Mouse (Mus musculus) hindbrain, embryonic 16.5 days (tissue): ENCODE measurements around the gene Arvcf. TPM values are rescaled to one million over a fixed set of nuclear protein-coding genes. Genes with fewer than 3 reads are reported as not detected.

ENCODE experiments used
- ATAC-seq: fragments of 200-750 bp; cut with Nextera tagmentation; 2 replicates; pipeline ENCODE4 v1.8.0; 2017; ENCODE audit warnings: moderate TSS enrichment, moderate library complexity
- H3K27ac ChIP-seq: fragments of 300-500 bp; sonication (generic); 2 replicates; pipeline ENCODE4 v1.5.1; 2014; ENCODE audit warnings: low read depth, mild to moderate bottlenecking, control low read depth, low read length, moderate library complexity
- H3K27me3 ChIP-seq: fragments of 300-500 bp; sonication (generic); replicated peaks from 2 replicates; pipeline ENCODE4 v1.6.1; 2014; ENCODE audit warnings: low read length; ENCODE audit not compliant: control insufficient read depth, insufficient read depth
- H3K36me3 ChIP-seq: fragments of 300-500 bp; sonication (generic); 2 replicates; pipeline ENCODE4 v1.6.1; 2014; ENCODE audit warnings: mild to moderate bottlenecking, low read length, moderate library complexity, mixed read lengths; ENCODE audit not compliant: control insufficient read depth, insufficient read depth
- H3K4me1 ChIP-seq: fragments of 300-500 bp; sonication (generic); 2 replicates; pipeline ENCODE4 v1.6.1; 2014; ENCODE audit warnings: low read depth, low read length; ENCODE audit not compliant: control insufficient read depth, insufficient read depth
- H3K4me2 ChIP-seq: fragments of 300-500 bp; sonication (generic); 2 replicates; pipeline ENCODE4 v1.6.1; 2014; ENCODE audit warnings: mild to moderate bottlenecking, low read length, control low read depth, moderate library complexity
- H3K4me3 ChIP-seq: fragments of 300-500 bp; sonication (generic); 2 replicates; pipeline ENCODE4 v1.5.1; 2014; ENCODE audit warnings: mild to moderate bottlenecking, low read length, control low read depth, moderate library complexity
- H3K9ac ChIP-seq: fragments of 300-500 bp; sonication (generic); 2 replicates; pipeline ENCODE4 v1.6.1; 2014; ENCODE audit warnings: low read depth, mild to moderate bottlenecking, control low read depth, low read length, moderate library complexity
- H3K9me3 ChIP-seq: fragments of 300-500 bp; sonication (generic); 2 replicates; pipeline ENCODE4 v1.6.1; 2014; ENCODE audit warnings: mild to moderate bottlenecking, low read length, moderate library complexity; ENCODE audit not compliant: control insufficient read depth
- whole genome bisulfite sequencing: fragments of 180-500 bp; shearing (Covaris S2); extraction: QIAGEN DNeasy Blood & Tissue Kit; methylation state at CpG from one replicate; pipeline ENCODE4 v1.1.7; 2014; 5-methylcytosine and 5-hydroxymethylcytosine counted together
- polyA plus RNA-seq: library from polyadenylated mRNA; unstranded; fragments of >200 nt; fragmentation: Nextera tagmentation; extraction: Ambion mirVana; gene quantifications from 2 replicates; pipeline ENCODE4 v1.2.1, GENCODE M21; 2015

The Arvcf gene
- polyA plus RNA-seq, 1 experiment from 2014 or later = 68.3 TPM

DNA sequence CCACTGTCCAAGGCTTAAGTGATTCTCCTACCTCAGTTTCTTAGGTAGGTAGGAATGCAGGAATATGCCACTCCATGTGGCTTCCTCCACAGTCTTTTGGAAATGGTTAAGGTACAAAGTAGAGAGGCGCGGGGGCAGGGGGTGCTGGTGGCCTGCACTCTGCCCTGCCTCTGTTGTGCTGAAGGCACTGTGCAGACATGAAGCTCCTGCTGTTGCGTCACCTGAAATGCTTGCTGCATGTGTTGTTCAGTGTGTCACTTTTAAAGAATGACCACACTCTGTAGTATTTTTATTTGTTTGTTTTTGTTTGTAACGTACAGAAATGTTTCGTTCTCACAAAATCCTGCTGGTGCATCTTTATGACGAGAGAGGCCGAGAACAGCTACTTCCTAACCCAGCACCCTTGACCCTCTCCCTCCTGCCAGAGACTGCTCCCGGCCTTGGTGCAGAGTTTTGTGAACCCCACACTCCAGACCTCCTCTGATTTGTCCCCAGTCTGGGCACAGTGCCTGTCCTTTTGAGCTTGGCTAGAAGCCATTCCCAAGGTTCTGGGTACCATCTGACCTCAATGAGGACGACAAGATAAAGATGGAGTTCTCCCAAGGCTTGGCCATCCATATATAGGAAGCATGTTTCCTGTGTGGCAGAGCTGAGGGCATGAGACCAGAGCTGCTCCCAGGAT is 35.2 kb downstream of the Arvcf start:
- peaks cover 60% of the 10 kb centered on the region for H3K4me1 ChIP-seq
- no peaks in the 10 kb centered on the region for H3K36me3 ChIP-seq
- H3K27ac ChIP-seq = no peak overlapping the region
- H3K9me3 ChIP-seq = no peaks in the 10 kb centered on the region
- no peaks in the 10 kb centered on the region for H3K27me3 ChIP-seq
- 71% methylated on average over 9 of the region's 9 CpGs for WGBS
- H3K4me2 ChIP-seq = no peak overlapping the region
- no peak overlapping the region for H3K9ac ChIP-seq
- no peak for ATAC-seq
- no peak overlapping the region for H3K4me3 ChIP-seq

GRCm38 (mm10) chr16:18383756-18384155 is 35.8 kb downstream of the Arvcf start:
- Histone ChIP-seq H3K9ac (no peak overlapping the region), H3K4me3 (no peak overlapping the region), H3K36me3 (no peaks in the 10 kb centered on the region), H3K4me1 (peaks cover 64% of the 10 kb centered on the region), H3K9me3 (no peaks in the 10 kb centered on the region), H3K4me2 (no peak overlapping the region), H3K27ac (no peak overlapping the region), H3K27me3 (no peaks in the 10 kb centered on the region)
- ATAC-seq = no peak
- 4% methylated on average over 3 of the region's 3 CpGs for WGBS

- peaks cover 62% of the 10 kb centered on the region for H3K4me1 ChIP-seq
- no peak overlapping the region for H3K4me2 ChIP-seq
- no peaks in the 10 kb centered on the region for H3K36me3 ChIP-seq
- no peaks in the 10 kb centered on the region for H3K9me3 ChIP-seq
- H3K4me3 ChIP-seq = no peak overlapping the region
- WGBS = 48% methylated on average over 7 of the region's 7 CpGs
- H3K27ac ChIP-seq = no peak overlapping the region
- no peak overlapping the region for H3K9ac ChIP-seq
- no peaks in the 10 kb centered on the region for H3K27me3 ChIP-seq
- ATAC-seq = no peak
Observed at GRCm38 (mm10) chr16:18384211-18384610, 36.2 kb downstream of the Arvcf start.

DNA sequence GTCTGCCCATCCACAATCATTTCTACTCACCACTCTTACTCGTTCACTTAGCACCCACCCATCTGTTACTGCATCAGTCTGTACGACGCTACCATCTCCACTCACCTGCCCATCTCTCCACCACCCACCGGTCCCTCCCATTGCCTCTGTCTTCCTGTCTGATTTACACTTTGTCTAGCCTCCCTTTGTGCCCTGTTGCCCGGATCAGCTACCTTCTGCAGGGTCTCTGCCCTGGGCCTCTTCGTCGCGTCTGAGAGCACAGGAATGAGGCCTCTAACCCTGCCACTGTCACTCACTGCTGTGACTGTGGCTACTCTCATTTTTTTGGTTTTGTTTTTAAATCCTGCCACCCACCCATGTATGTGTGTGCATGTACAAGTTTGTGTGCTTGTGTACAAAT is 36.7 kb downstream of the Arvcf start:
- no peak for ATAC-seq
- H3K4me1 ChIP-seq = peaks cover 58% of the 10 kb centered on the region

GRCm38 (mm10) chr16:18385411-18385810 is 37.4 kb downstream of the Arvcf start:
- H3K9me3 ChIP-seq = no peaks in the 10 kb centered on the region
- H3K27me3 ChIP-seq = no peaks in the 10 kb centered on the region
- no peak overlapping the region for H3K4me2 ChIP-seq
- WGBS = 60% methylated on average over 5 of the region's 5 CpGs
- H3K36me3 ChIP-seq = no peaks in the 10 kb centered on the region
- H3K4me1 ChIP-seq = peaks cover 51% of the 10 kb centered on the region
- H3K4me3 ChIP-seq = no peak overlapping the region
- no peak for ATAC-seq
- no peak overlapping the region for H3K27ac ChIP-seq
- H3K9ac ChIP-seq = no peak overlapping the region

More for the DNA sequence above, 36.7 kb downstream of the Arvcf start:
- Histone ChIP-seq H3K9me3 (no peaks in the 10 kb centered on the region), H3K4me3 (no peak overlapping the region), H3K27ac (no peak overlapping the region), H3K27me3 (no peaks in the 10 kb centered on the region), H3K9ac (no peak overlapping the region), H3K4me2 (no peak overlapping the region), H3K36me3 (no peaks in the 10 kb centered on the region)
- WGBS = 47% methylated on average over 8 of the region's 8 CpGs

- H3K9me3 ChIP-seq = no peaks in the 10 kb centered on the region
- H3K27ac ChIP-seq = peak overlapping the region; percentile 63
- no peak overlapping the region for H3K9ac ChIP-seq
- peak; percentile 25 for ATAC-seq
- H3K4me2 ChIP-seq = no peak overlapping the region
- no peaks in the 10 kb centered on the region for H3K27me3 ChIP-seq
- peaks cover 42% of the 10 kb centered on the region for H3K4me1 ChIP-seq
- no peaks in the 10 kb centered on the region for H3K36me3 ChIP-seq
- WGBS = 51% methylated on average over 7 of the region's 7 CpGs
- H3K4me3 ChIP-seq = no peak overlapping the region
Observed at GRCm38 (mm10) chr16:18386451-18386850, 38.5 kb downstream of the Arvcf start.

DNA sequence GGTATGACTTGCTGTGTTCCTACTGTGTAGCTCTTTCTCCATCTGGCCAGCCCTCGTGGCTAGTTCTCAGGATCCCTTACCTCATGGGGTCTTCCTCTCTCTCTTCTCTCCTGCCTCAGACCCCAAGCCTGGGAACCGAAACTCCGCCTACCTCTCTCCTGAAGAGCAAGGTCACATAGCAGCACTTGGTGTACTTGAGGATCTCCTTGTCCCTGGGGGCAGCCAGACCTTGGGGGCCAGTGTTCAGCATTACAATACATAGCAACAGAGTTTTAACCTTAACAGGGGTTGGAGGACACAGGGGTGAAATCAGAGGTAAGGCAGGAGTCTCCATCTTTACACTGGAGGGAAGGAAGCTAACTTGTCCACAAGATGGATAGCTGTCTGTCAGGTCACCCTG is 39.0 kb downstream of the Arvcf start:
- Histone ChIP-seq H3K36me3 (no peaks in the 10 kb centered on the region), H3K4me2 (no peak overlapping the region), H3K9me3 (no peaks in the 10 kb centered on the region), H3K4me3 (no peak overlapping the region), H3K4me1 (peaks cover 39% of the 10 kb centered on the region), H3K27me3 (no peaks in the 10 kb centered on the region), H3K9ac (no peak overlapping the region), H3K27ac (peak overlapping the region; percentile 63)
- 57% methylated on average over 3 of the region's 3 CpGs for WGBS
- ATAC-seq = no peak

- Histone ChIP-seq H3K9me3 (no peaks in the 10 kb centered on the region), H3K27ac (peak overlapping the region; percentile 56; the same call in 1 of the 2 replicates), H3K36me3 (no peaks in the 10 kb centered on the region), H3K27me3 (no peaks in the 10 kb centered on the region), H3K4me2 (no peak overlapping the region), H3K9ac (no peak overlapping the region), H3K4me3 (no peak overlapping the region), H3K4me1 (peaks cover 41% of the 10 kb centered on the region)
- 25% methylated on average over 6 of the region's 7 CpGs for WGBS
- ATAC-seq = no peak
Observed at GRCm38 (mm10) chr16:18387704-18388582, 40.0 kb downstream of the Arvcf start.
